Mouse (Mus musculus) small intestine, adult 2 months (tissue): Measurements from ENCODE around the gene Bach2. TPM values are rescaled to one million over a fixed set of nuclear protein-coding genes. Genes with fewer than 3 reads are reported as not detected.

Source experiments
- H3K27ac ChIP-seq: fragments of 200-500 bp; 2 replicates; pipeline ENCODE4 v1.5.1; 2012; ENCODE audit warnings: low read depth, low read length, control low read depth, inconsistent platforms; ENCODE audit not compliant: insufficient read depth
- H3K27me3 ChIP-seq: fragments of 200-500 bp; 2 replicates; pipeline ENCODE4 v1.6.1; 2012; ENCODE audit warnings: mild to moderate bottlenecking, moderate library complexity, low read length, inconsistent platforms; ENCODE audit not compliant: control insufficient read depth, insufficient read depth
- H3K36me3 ChIP-seq: fragments of 200-500 bp; 2 replicates; pipeline ENCODE4 v1.6.1; 2012; ENCODE audit warnings: mild to moderate bottlenecking, low read length, control low read depth, inconsistent platforms; ENCODE audit not compliant: control insufficient read depth, insufficient read depth
- H3K4me1 ChIP-seq: fragments of 200-500 bp; 2 replicates; pipeline ENCODE4 v1.6.1; 2012; ENCODE audit warnings: low read length, inconsistent platforms, mixed read lengths; ENCODE audit not compliant: control insufficient read depth, insufficient read depth, insufficient read length
- H3K4me3 ChIP-seq: fragments of 200-500 bp; 2 replicates; pipeline ENCODE4 v1.5.1; 2012; ENCODE audit warnings: low read depth, mild to moderate bottlenecking, control low read depth, inconsistent platforms, low read length, moderate library complexity
- CTCF ChIP-seq: fragments of 200-500 bp; IDR thresholded peaks from 2 replicates; pipeline ENCODE4 v1.5.1; 2012; ENCODE audit warnings: low read depth, mild to moderate bottlenecking, control low read depth, inconsistent platforms, low read length, moderate library complexity, mixed read lengths; ENCODE audit not compliant: insufficient replicate concordance, insufficient read length; ENCODE audit errors: extremely low read depth
- POLR2A ChIP-seq: fragments of 200-500 bp; IDR thresholded peaks from 2 replicates; pipeline ENCODE4 v1.6.1; 2012; ENCODE audit warnings: low read depth, mild to moderate bottlenecking, control low read depth, inconsistent platforms, low read length, moderate library complexity
- WGBS: fragments of 180-500 bp; shearing (Covaris S2); methylation state at CpG from one replicate; pipeline ENCODE4 v1.1.7; 2018; 5-methylcytosine and 5-hydroxymethylcytosine counted together
- polyA plus RNA-seq: library from polyadenylated mRNA; depleted of rRNA; stranded (reverse); fragments of >200 nt; gene quantifications from 2 replicates; pipeline ENCODE4 v1.2.3, GENCODE M21; 2012

Bach2 gene
- polyA plus RNA-seq, 1 experiment = 3.5 TPM

- WGBS = 82% methylated on average over 14 of the region's 14 CpGs
- H3K27ac ChIP-seq = no peak overlapping the region
- TF ChIP-seq CTCF (no peak), POLR2A (no peak)
- H3K36me3 ChIP-seq = no peaks in the 10 kb centered on the region
- H3K4me1 ChIP-seq = no peaks in the 10 kb centered on the region
- no peaks in the 10 kb centered on the region for H3K27me3 ChIP-seq
- H3K4me3 ChIP-seq = no peak overlapping the region
Measured at GRCm38 (mm10) chr4:32544821-32545545, 306.4 kb downstream of the Bach2 start.

GRCm38 (mm10) chr4:32545548-32545947 lies 306.9 kb downstream of the Bach2 start:
- 70% methylated on average over 4 of the region's 4 CpGs for WGBS
- H3K27ac ChIP-seq = no peak overlapping the region
- TF ChIP-seq POLR2A = no peak
- no peak for TF ChIP-seq CTCF
- no peaks in the 10 kb centered on the region for H3K27me3 ChIP-seq
- H3K36me3 ChIP-seq = no peaks in the 10 kb centered on the region
- no peak overlapping the region for H3K4me3 ChIP-seq
- no peaks in the 10 kb centered on the region for H3K4me1 ChIP-seq

- Histone ChIP-seq H3K27ac (no peak overlapping the region), H3K4me3 (no peak overlapping the region), H3K36me3 (no peaks in the 10 kb centered on the region), H3K4me1 (no peaks in the 10 kb centered on the region), H3K27me3 (no peaks in the 10 kb centered on the region)
- WGBS = 90% methylated on average over 1 of the region's 1 CpGs
- no peak for TF ChIP-seq POLR2A
- TF ChIP-seq CTCF = no peak
Measured at GRCm38 (mm10) chr4:32549150-32549549, 310.5 kb downstream of the Bach2 start.

- no peaks in the 10 kb centered on the region for H3K4me1 ChIP-seq
- H3K27me3 ChIP-seq = no peaks in the 10 kb centered on the region
- no peaks in the 10 kb centered on the region for H3K36me3 ChIP-seq
- no peak for TF ChIP-seq POLR2A
- peak; percentile 70; the same call in 1 of the 2 replicates for TF ChIP-seq CTCF
- no peak overlapping the region for H3K27ac ChIP-seq
- H3K4me3 ChIP-seq = no peak overlapping the region
- 47% methylated on average over 4 of the region's 4 CpGs for WGBS
Measured at GRCm38 (mm10) chr4:32551337-32551736, 312.7 kb downstream of the Bach2 start.

GRCm38 (mm10) chr4:32555506-32555905 lies 316.9 kb downstream of the Bach2 start:
- H3K4me1 ChIP-seq = no peaks in the 10 kb centered on the region
- H3K27ac ChIP-seq = no peak overlapping the region
- 86% methylated on average over 7 of the region's 7 CpGs for WGBS
- TF ChIP-seq CTCF = no peak
- TF ChIP-seq POLR2A = no peak
- H3K36me3 ChIP-seq = no peaks in the 10 kb centered on the region
- no peaks in the 10 kb centered on the region for H3K27me3 ChIP-seq
- H3K4me3 ChIP-seq = no peak overlapping the region

GRCm38 (mm10) chr4:32560246-32560645 lies 321.6 kb downstream of the Bach2 start:
- TF ChIP-seq POLR2A (no peak), CTCF (no peak)
- no peaks in the 10 kb centered on the region for H3K4me1 ChIP-seq
- WGBS = 42% methylated on average over 6 of the region's 6 CpGs
- peaks cover 2% of the 10 kb centered on the region; the same call in 1 of the 2 replicates for H3K36me3 ChIP-seq
- H3K27me3 ChIP-seq = no peaks in the 10 kb centered on the region
- no peak overlapping the region for H3K27ac ChIP-seq
- no peak overlapping the region for H3K4me3 ChIP-seq

- Histone ChIP-seq H3K27me3 (no peaks in the 10 kb centered on the region), H3K27ac (no peak overlapping the region), H3K36me3 (peaks cover 2% of the 10 kb centered on the region; the same call in 1 of the 2 replicates), H3K4me3 (no peak overlapping the region), H3K4me1 (no peaks in the 10 kb centered on the region)
- no peak for TF ChIP-seq CTCF
- TF ChIP-seq POLR2A = no peak
- WGBS = 65% methylated on average over 8 of the region's 8 CpGs
Measured at GRCm38 (mm10) chr4:32560724-32561554, 322.3 kb downstream of the Bach2 start.
